8 mouse cellular contexts compared by ENCODE assay signal in the genomic region with DNA sequence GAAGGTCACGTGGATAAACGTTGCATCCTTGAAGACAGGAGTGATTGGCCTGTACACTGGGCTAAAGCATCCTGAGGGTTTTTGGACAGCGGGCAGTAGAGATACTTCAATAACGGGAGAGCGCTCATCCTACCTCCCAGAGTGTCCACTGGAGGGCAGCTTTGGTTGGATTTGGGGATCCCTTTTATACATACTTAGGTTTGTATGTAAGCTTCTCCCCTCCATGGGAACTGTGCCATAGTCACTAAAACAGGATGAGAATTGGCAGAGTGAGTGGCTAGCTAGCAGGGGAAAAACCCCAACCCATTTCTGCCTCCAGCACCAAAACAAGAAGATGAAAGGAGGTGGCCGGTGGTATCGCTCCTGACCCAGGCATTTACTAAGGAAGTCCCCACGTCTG. TPM values are rescaled to one million over a fixed set of nuclear protein-coding genes. Genes with fewer than 3 reads are reported as not detected.
DNase-seq lines count a peak whose midpoint lies in the region; ATAC-seq lines count a peak whose summit lies in the region.

No protein-coding gene starts in this region.

- DNase-seq in heart, postnatal 25 days (ENCODE audit: low spot score) = no peak
- DNase-seq in ES-CJ7 (ENCODE audit: low read depth, low spot score) = peak; percentile 49
- DNase-seq in liver, embryonic 13.5 days = no peak
- no peak for DNase-seq in thymus, postnatal 25 days
- DNase-seq in gastrocnemius, adult 8-10 months (ENCODE audit: low spot score in 2 of 2) = no peak
- no peak for DNase-seq in forebrain, embryonic 14.5 days (ENCODE audit: low spot score)

- peaks cover 13% of the 10 kb centered on the region; the same call in 1 of the 2 replicates for H3K4me1 ChIP-seq in heart, embryonic 12.5 days (replicated peaks)
- peaks cover 77% of the 10 kb centered on the region for H3K4me1 ChIP-seq in liver, embryonic 13.5 days (replicated peaks)
- H3K4me1 ChIP-seq in forebrain, embryonic 14.5 days (ENCODE audit: control insufficient read depth, insufficient read depth, low read length) = no peaks in the 10 kb centered on the region

- H3K27ac ChIP-seq in heart, embryonic 12.5 days (ENCODE audit: poor library complexity, severe bottlenecking) = no peak overlapping the region
- peak overlapping the region; percentile 60 for H3K27ac ChIP-seq in liver, embryonic 13.5 days
- H3K27ac ChIP-seq in forebrain, embryonic 14.5 days (ENCODE audit: low read depth, low read length) = no peak overlapping the region

- no peaks in the 10 kb centered on the region for H3K9me3 ChIP-seq in heart, embryonic 12.5 days (replicated peaks)
- no peaks in the 10 kb centered on the region for H3K9me3 ChIP-seq in liver, embryonic 13.5 days (replicated peaks)
- no peaks in the 10 kb centered on the region for H3K9me3 ChIP-seq in forebrain, embryonic 14.5 days (replicated peaks; ENCODE audit: control insufficient read depth, low read length)

- H3K27me3 ChIP-seq in heart, embryonic 12.5 days (replicated peaks) = no peaks in the 10 kb centered on the region
- no peaks in the 10 kb centered on the region for H3K27me3 ChIP-seq in liver, embryonic 13.5 days
- H3K27me3 ChIP-seq in forebrain, embryonic 14.5 days (replicated peaks; ENCODE audit: control insufficient read depth, insufficient read depth, low read length) = no peaks in the 10 kb centered on the region

- no peak overlapping the region for H3K4me3 ChIP-seq in heart, embryonic 12.5 days
- peak overlapping the region; percentile 26; the same call in 1 of the 2 replicates for H3K4me3 ChIP-seq in liver, embryonic 13.5 days (replicated peaks)
- no peak overlapping the region for H3K4me3 ChIP-seq in forebrain, embryonic 14.5 days (ENCODE audit: low read depth, low read length)

- intact Hi-C loops in heart, postnatal 25 days (cut with DNase I) = no loop called here

- no peak for ATAC-seq in heart, embryonic 12.5 days (ENCODE audit: insufficient number of reproducible peaks, low FRiP score)
- 0 out of 2 replicates have a peak, but pooled peaks have one; percentile 18 for ATAC-seq in granulocyte monocyte progenitor cell, adult 5-6 weeks (replicated peaks; ENCODE audit: poor library complexity, severe bottlenecking)
- ATAC-seq in liver, embryonic 13.5 days (ENCODE audit: low read depth) = no peak; the same call in 1 of the 2 replicates
- no peak for ATAC-seq in forebrain, embryonic 14.5 days

- peak overlapping the region; percentile 53 for H3K4me2 ChIP-seq in heart, embryonic 12.5 days
- peak overlapping the region; percentile 57 for H3K4me2 ChIP-seq in liver, embryonic 13.5 days
- H3K4me2 ChIP-seq in forebrain, embryonic 14.5 days (ENCODE audit: low read length) = no peak overlapping the region

- 46% methylated on average over 8 of the region's 8 CpGs for WGBS in heart, embryonic 12.5 days
- WGBS in liver, embryonic 13.5 days (ENCODE audit: insufficient replicate concordance) = 44% methylated on average over 8 of the region's 8 CpGs
- 54% methylated on average over 8 of the region's 8 CpGs for WGBS in forebrain, embryonic 14.5 days

- H3K9ac ChIP-seq in heart, embryonic 12.5 days = no peak overlapping the region
- peak overlapping the region; percentile 42 for H3K9ac ChIP-seq in liver, embryonic 13.5 days
- no peak overlapping the region for H3K9ac ChIP-seq in forebrain, embryonic 14.5 days (ENCODE audit: low read length)

- H3K36me3 ChIP-seq in heart, embryonic 12.5 days = peaks cover 24% of the 10 kb centered on the region
- peaks cover 32% of the 10 kb centered on the region for H3K36me3 ChIP-seq in liver, embryonic 13.5 days
- H3K36me3 ChIP-seq in forebrain, embryonic 14.5 days (ENCODE audit: control insufficient read depth, insufficient read depth, low read length) = peaks cover 27% of the 10 kb centered on the region

RNA-seq across cellular contexts. Expression of a gene that starts 7.0 kb away (rescaled TPM):
- polyA plus RNA-seq in heart, embryonic 12.5 days (2016; fragmentation: Nextera tagmentation; extraction: Ambion mirVana) = 52.2 and 58.2 TPM in 2 replicates
- 10 to 100 TPM; 13.0 to 13.8 TPM for total RNA-seq in heart, postnatal 25 days (2021)
- 48.7 and 53.2 TPM in 2 replicates for total RNA-seq in granulocyte monocyte progenitor cell, adult 5-6 weeks (2014; fragmentation: Nextera tagmentation)
- 27.8 and 28.4 TPM in 2 replicates for total RNA-seq in granulocyte monocyte progenitor cell, adult 5-6 weeks (2017)
- 122 and 128 TPM in 2 replicates for polyA plus RNA-seq in liver, embryonic 13.5 days (2015; fragmentation: Nextera tagmentation; extraction: Ambion mirVana)
- 10 to 100 TPM in 3 of 4 experiments, 1 to 10 TPM in 1; 9.3 to 11.4 (median 10.8) TPM for total RNA-seq in gastrocnemius, adult 8-10 months (2022)
- polyA plus RNA-seq in forebrain, embryonic 14.5 days (2014; fragmentation: Nextera tagmentation; extraction: Ambion mirVana) = 83.2 and 94.0 TPM in 2 replicates

RNA-seq across cellular contexts. Expression of a gene that starts 18.2 kb away (rescaled TPM):
- 0.15 TPM in 2 replicates for polyA plus RNA-seq in heart, embryonic 12.5 days (2016; fragmentation: Nextera tagmentation; extraction: Ambion mirVana)
- total RNA-seq in heart, postnatal 25 days (2021) = not detected
- total RNA-seq in granulocyte monocyte progenitor cell, adult 5-6 weeks (2014; fragmentation: Nextera tagmentation) = not detected in 2 replicates
- not detected in 2 replicates for total RNA-seq in granulocyte monocyte progenitor cell, adult 5-6 weeks (2017)
- not detected in 2 replicates for polyA plus RNA-seq in liver, embryonic 13.5 days (2015; fragmentation: Nextera tagmentation; extraction: Ambion mirVana)
- not detected for total RNA-seq in gastrocnemius, adult 8-10 months (2022)
- polyA plus RNA-seq in forebrain, embryonic 14.5 days (2014; fragmentation: Nextera tagmentation; extraction: Ambion mirVana) = 2.4 and 2.5 TPM in 2 replicates

RNA-seq across cellular contexts. Expression of a gene that starts 23.7 kb away (rescaled TPM):
- 1.00 and 1.1 TPM in 2 replicates for polyA plus RNA-seq in heart, embryonic 12.5 days (2016; fragmentation: Nextera tagmentation; extraction: Ambion mirVana)
- under 1 TPM; 0.17 to 0.94 TPM for total RNA-seq in heart, postnatal 25 days (2021)
- total RNA-seq in granulocyte monocyte progenitor cell, adult 5-6 weeks (2014; fragmentation: Nextera tagmentation) = 1.5 TPM in 1 of 2 replicates, not detected in the other
- total RNA-seq in granulocyte monocyte progenitor cell, adult 5-6 weeks (2017) = 0.47 TPM in 1 of 2 replicates, not detected in the other
- polyA plus RNA-seq in liver, embryonic 13.5 days (2015; fragmentation: Nextera tagmentation; extraction: Ambion mirVana) = 6.0 and 6.5 TPM in 2 replicates
- under 1 TPM in 3 of 4 experiments, not detected in 1; 0.19 to 0.34 (median 0.24) TPM for total RNA-seq in gastrocnemius, adult 8-10 months (2022)
- polyA plus RNA-seq in forebrain, embryonic 14.5 days (2014; fragmentation: Nextera tagmentation; extraction: Ambion mirVana) = 0.15 and 0.56 TPM in 2 replicates

RNA-seq across cellular contexts. Expression of a gene that starts 31.0 kb away (rescaled TPM):
- polyA plus RNA-seq in heart, embryonic 12.5 days (2016; fragmentation: Nextera tagmentation; extraction: Ambion mirVana) = 10.2 and 10.6 TPM in 2 replicates
- 10 to 100 TPM; 15.1 to 16.3 TPM for total RNA-seq in heart, postnatal 25 days (2021)
- total RNA-seq in granulocyte monocyte progenitor cell, adult 5-6 weeks (2014; fragmentation: Nextera tagmentation) = 29.5 and 36.9 TPM in 2 replicates
- total RNA-seq in granulocyte monocyte progenitor cell, adult 5-6 weeks (2017) = 14.8 and 16.1 TPM in 2 replicates
- polyA plus RNA-seq in liver, embryonic 13.5 days (2015; fragmentation: Nextera tagmentation; extraction: Ambion mirVana) = 5.2 and 7.5 TPM in 2 replicates
- total RNA-seq in gastrocnemius, adult 8-10 months (2022) = 10 to 100 TPM; 14.9 to 18.2 (median 16.2) TPM
- polyA plus RNA-seq in forebrain, embryonic 14.5 days (2014; fragmentation: Nextera tagmentation; extraction: Ambion mirVana) = 1.1 and 1.3 TPM in 2 replicates
